Mouse (Mus musculus) liver, postnatal 0 days (tissue): ENCODE measurements at regions not wholly inside any gene's neighbourhood (a gene's known extent, or its start where the extent isn't known, plus 50 kb on each side); places are given as distances from the start of the nearest gene placed in this dataset.

ENCODE experiments used
- CTCF ChIP-seq: sonication (generic); IDR thresholded peaks from 2 replicates; pipeline ENCODE4 v1.5.1; 2016; ENCODE audit warnings: antibody characterized with exemption, low read depth
- EP300 ChIP-seq: IDR thresholded peaks from 2 replicates; pipeline ENCODE4 v1.6.1; 2016; ENCODE audit warnings: antibody characterized with exemption, low read depth, mild to moderate bottlenecking

DNA sequence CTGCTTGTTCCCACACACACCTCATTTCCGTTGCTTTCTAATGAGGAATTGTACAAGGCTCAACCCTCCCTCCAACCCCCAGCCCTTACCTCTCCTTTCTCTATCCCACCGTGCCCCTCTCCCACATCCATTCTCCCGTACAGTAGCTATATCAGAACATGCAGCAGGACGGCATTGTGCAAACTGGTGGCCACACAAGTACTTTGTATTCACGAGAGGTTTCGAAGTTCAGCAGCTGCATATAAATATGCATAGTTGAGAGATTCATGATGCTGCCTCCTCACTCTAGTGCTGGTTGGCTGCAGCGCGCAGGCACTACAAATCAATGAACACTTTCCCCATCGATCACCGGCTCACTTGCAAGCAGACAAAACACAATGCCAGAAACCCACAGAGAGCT lies 65.1 kb downstream of the Gm11146 start:
- TF ChIP-seq CTCF (no peak), EP300 (no peak)
